Mouse (Mus musculus): ENCODE data around the gene Acvr1. TPM values are rescaled to one million over a fixed set of nuclear protein-coding genes. Genes with fewer than 3 reads are reported as not detected.

Gene Acvr1
- total RNA-seq, 2 experiments from 2014 or later: 24.2 to 31.8 TPM

GRCm38 (mm10) chr2:58565267-58565666, 1.7 kb downstream of the Acvr1 start:
- DNase-seq: peak; percentile 65 to 78
- intact Hi-C loops (cut with DNase I): loop anchor here (5.0 kb wide), 2 partner anchors 48 to 102 kb away; no protein-coding TSS in a partner anchor

- no peak for DNase-seq
- intact Hi-C loops (cut with DNase I): no loop called here
These were observed 4.8 kb downstream of the Acvr1 start for GRCm38 (mm10) chr2:58562137-58562536.

- intact Hi-C loops (cut with DNase I): no loop called here
These were observed 9.7 kb downstream of the Acvr1 start for GRCm38 (mm10) chr2:58557045-58557845.

GRCm38 (mm10) chr2:58552296-58552695, 14.7 kb downstream of the Acvr1 start:
- intact Hi-C loops (cut with DNase I): no loop called here
- DNase-seq: no peak

More at GRCm38 (mm10) chr2:58557045-58557845, 9.7 kb downstream of the Acvr1 start:
- DNase-seq: no peak

GRCm38 (mm10) chr2:58551866-58552265, 15.1 kb downstream of the Acvr1 start:
- no peak for DNase-seq
- intact Hi-C loops (cut with DNase I): no loop called here

GRCm38 (mm10) chr2:58550488-58550887, 16.5 kb downstream of the Acvr1 start:
- intact Hi-C loops (cut with DNase I): no loop called here
- DNase-seq: no peak

- intact Hi-C loops (cut with DNase I): no loop called here
- DNase-seq: no peak
These were observed 17.0 kb downstream of the Acvr1 start for GRCm38 (mm10) chr2:58549960-58550359.

- no peak for DNase-seq
- intact Hi-C loops (cut with DNase I): no loop called here
These were observed 18.0 kb downstream of the Acvr1 start for GRCm38 (mm10) chr2:58548943-58549342.

GRCm38 (mm10) chr2:58546264-58546663, 20.7 kb downstream of the Acvr1 start:
- intact Hi-C loops (cut with DNase I): no loop called here
- DNase-seq: no peak

GRCm38 (mm10) chr2:58544368-58544767, 22.6 kb downstream of the Acvr1 start:
- intact Hi-C loops (cut with DNase I): no loop called here
- no peak for DNase-seq

- intact Hi-C loops (cut with DNase I): no loop called here
- no peak for DNase-seq
These were observed 23.7 kb downstream of the Acvr1 start for GRCm38 (mm10) chr2:58543252-58543651.

- intact Hi-C loops (cut with DNase I): no loop called here
- no peak for DNase-seq
These were observed 28.8 kb downstream of the Acvr1 start for GRCm38 (mm10) chr2:58538196-58538595.

GRCm38 (mm10) chr2:58536796-58537195, 30.2 kb downstream of the Acvr1 start:
- intact Hi-C loops (cut with DNase I): no loop called here
- no peak for DNase-seq

GRCm38 (mm10) chr2:58535233-58535632, 31.7 kb downstream of the Acvr1 start:
- intact Hi-C loops (cut with DNase I): no loop called here
- DNase-seq: no peak

- intact Hi-C loops (cut with DNase I): no loop called here
These were observed 32.6 kb downstream of the Acvr1 start for GRCm38 (mm10) chr2:58534379-58534778.

GRCm38 (mm10) chr2:58533521-58534001, 33.4 kb downstream of the Acvr1 start:
- DNase-seq: peak; percentile 46 to 53
- intact Hi-C loops (cut with DNase I): no loop called here

More at GRCm38 (mm10) chr2:58534379-58534778, 32.6 kb downstream of the Acvr1 start:
- DNase-seq: no peak

GRCm38 (mm10) chr2:58532260-58532850, 34.6 kb downstream of the Acvr1 start:
- intact Hi-C loops (cut with DNase I): loop anchor here (1.0 kb wide), 1 partner anchor 34 kb away; no protein-coding TSS in a partner anchor
- peak; percentile 90 to 91 for DNase-seq

- intact Hi-C loops (cut with DNase I): no loop called here
- no peak for DNase-seq
These were observed 36.4 kb downstream of the Acvr1 start for GRCm38 (mm10) chr2:58530521-58530920.

- intact Hi-C loops (cut with DNase I): no loop called here
- DNase-seq: no peak
These were observed 37.0 kb downstream of the Acvr1 start for GRCm38 (mm10) chr2:58529860-58530440.

GRCm38 (mm10) chr2:58529384-58529783, 37.6 kb downstream of the Acvr1 start:
- no peak for DNase-seq
- intact Hi-C loops (cut with DNase I): no loop called here

- no peak for DNase-seq
- intact Hi-C loops (cut with DNase I): no loop called here
These were observed 39.2 kb downstream of the Acvr1 start for GRCm38 (mm10) chr2:58527786-58528185.
